Mouse (Mus musculus): ENCODE data around the gene Lrrc36.

GRCm38 (mm10) chr8:105393915-105394314, 19.5 kb upstream of the Lrrc36 start:
- TF ChIP-seq CTCF (IDR thresholded peaks at IDR 0.05; ENCODE audit: extremely low read depth, insufficient read length, insufficient replicate concordance, low read depth, low read length) (no peak), POLR2A (IDR thresholded peaks at IDR 0.05; ENCODE audit: low read depth, low read length) (no peak)
